Mouse (Mus musculus) layer of hippocampus, adult 8-10 months (tissue): ENCODE results near the gene Kif22. TPM values are rescaled to one million over a fixed set of nuclear protein-coding genes. Genes with fewer than 3 reads are reported as not detected.
"Not testable (repeated sequence)": the region's sequence is repeated elsewhere in the genome, so short reads cannot be mapped to it uniquely, and the experiment has no call there.

Experiments
- DNase-seq, 2 experiments: peaks; one replicate each; pipeline ENCODE4 v3.0.0; 2022; ENCODE audit warnings: low spot score in 2 of 2
- total RNA-seq, 4 experiments: library from RNA; stranded (reverse); gene quantifications; 2 replicates each; pipeline ENCODE4 v1.2.4; 2022

Kif22 gene
- total RNA-seq: 1 to 10 TPM; 2.5 to 9.4 (median 3.8) TPM

GRCm38 (mm10) chr7:127041851-127042672, at the start of gene Kif22:
Gene Kif22, minus strand, starts transcription at chr7:127042471.
- DNase-seq: peak; percentile 78 to 88

- no peak for DNase-seq
Measured at GRCm38 (mm10) chr7:127091114-127091896, 49.0 kb upstream of the Kif22 start, which contains the start of gene AI467606. Gene AI467606, plus strand, starts transcription at chr7:127091359.

GRCm38 (mm10) chr7:127090154-127091113, 48.2 kb upstream of the Kif22 start:
- DNase-seq: no peak

- no peak for DNase-seq
Measured at GRCm38 (mm10) chr7:127088901-127089845, 46.9 kb upstream of the Kif22 start.

- no peak for DNase-seq
Measured at GRCm38 (mm10) chr7:127088083-127088482, 45.8 kb upstream of the Kif22 start.

- DNase-seq: not testable (repeated sequence)
Measured at GRCm38 (mm10) chr7:127087278-127088010, 45.2 kb upstream of the Kif22 start, which contains the start of gene Zg16. Gene Zg16, minus strand, starts transcription at chr7:127087328.

GRCm38 (mm10) chr7:127085751-127086150, 43.5 kb upstream of the Kif22 start:
- not testable (repeated sequence) for DNase-seq

GRCm38 (mm10) chr7:127084794-127085193, 42.5 kb upstream of the Kif22 start:
- no peak for DNase-seq

- no peak for DNase-seq
Measured at GRCm38 (mm10) chr7:127083689-127084088, 41.4 kb upstream of the Kif22 start.

GRCm38 (mm10) chr7:127082995-127083394, 40.7 kb upstream of the Kif22 start:
- DNase-seq: no peak

- no peak for DNase-seq
Measured at GRCm38 (mm10) chr7:127082271-127082670, 40.0 kb upstream of the Kif22 start.

- no peak for DNase-seq
Measured at GRCm38 (mm10) chr7:127080045-127080444, 37.8 kb upstream of the Kif22 start.

GRCm38 (mm10) chr7:127077692-127078091, 35.4 kb upstream of the Kif22 start:
- DNase-seq: no peak

GRCm38 (mm10) chr7:127076188-127076587, 33.9 kb upstream of the Kif22 start:
- no peak for DNase-seq

GRCm38 (mm10) chr7:127073221-127073620, 30.9 kb upstream of the Kif22 start:
- DNase-seq: no peak

GRCm38 (mm10) chr7:127070871-127071413, 28.7 kb upstream of the Kif22 start:
- no peak for DNase-seq

- DNase-seq: no peak
Measured at GRCm38 (mm10) chr7:127066317-127066716, 24.0 kb upstream of the Kif22 start.

GRCm38 (mm10) chr7:127065538-127065937, 23.3 kb upstream of the Kif22 start:
- no peak for DNase-seq

GRCm38 (mm10) chr7:127055026-127055585, 12.8 kb upstream of the Kif22 start:
- no peak for DNase-seq
